9 mouse cellular contexts compared by ENCODE assay signal in genomic region chr15:89522566-89523282, GRCm38 (mm10). TPM values are rescaled to one million over a fixed set of nuclear protein-coding genes. Genes with fewer than 3 reads are reported as not detected.
DNase-seq lines count a peak whose midpoint lies in the region; ATAC-seq lines count a peak whose summit lies in the region.
"Had no signal": no experiment of that assay in that cellular context is flagged by ENCODE, and none has a peak within 500 bp of the region (broad histone marks: within the 10 kb centered on the region; RNA-seq: fewer than 3 reads in every experiment).

No protein-coding gene starts in this region.

- DNase-seq in heart, postnatal 14 days: no peak
- peak; percentile 47 to 59 for DNase-seq in cerebellum, adult 18-20 months
- DNase-seq in B cell, adult 2 months: no peak
- DNase-seq in thymus, postnatal 14 days: no peak
- DNase-seq in right cerebral cortex, postnatal 36 days (ENCODE audit: low spot score in 2 of 2): no peak

- WGBS in heart, embryonic 13.5 days: 80% methylated on average over 10 of the region's 10 CpGs
- 85% methylated on average over 10 of the region's 10 CpGs for WGBS in embryonic facial prominence, embryonic 15.5 days
- WGBS in limb, embryonic 13.5 days: 83% methylated on average over 10 of the region's 10 CpGs

- intact Hi-C loops in heart, postnatal 14 days (cut with DNase I): no loop called here

- ATAC-seq in heart, embryonic 13.5 days (ENCODE audit: extremely low read depth, insufficient number of reproducible peaks, low FRiP score, low TSS enrichment): no peak
- no peak for ATAC-seq in embryonic facial prominence, embryonic 15.5 days (ENCODE audit: insufficient number of reproducible peaks, low FRiP score, low TSS enrichment, low read depth)
- ATAC-seq in limb, embryonic 13.5 days (ENCODE audit: low FRiP score, low read depth): no peak

- H3K36me3 ChIP-seq in heart, embryonic 13.5 days: peaks cover 19% of the 10 kb centered on the region
- H3K36me3 ChIP-seq in embryonic facial prominence, embryonic 15.5 days: no peaks in the 10 kb centered on the region; the same call in 1 of the 2 replicates
- peaks cover 6% of the 10 kb centered on the region for H3K36me3 ChIP-seq in limb, embryonic 13.5 days

- peak overlapping the region; percentile 85 for H3K4me2 ChIP-seq in heart, embryonic 13.5 days
- H3K4me2 ChIP-seq in embryonic facial prominence, embryonic 15.5 days (replicated peaks): peak overlapping the region; percentile 93; the same call in 1 of the 2 replicates
- peak overlapping the region; percentile 96 for H3K4me2 ChIP-seq in limb, embryonic 13.5 days (replicated peaks)

- H3K27ac ChIP-seq in heart, embryonic 13.5 days (replicated peaks): no peak overlapping the region
- H3K27ac ChIP-seq in embryonic facial prominence, embryonic 15.5 days (replicated peaks): no peak overlapping the region
- no peak overlapping the region for H3K27ac ChIP-seq in limb, embryonic 13.5 days

- H3K9ac ChIP-seq in heart, embryonic 13.5 days: no peak overlapping the region
- no peak overlapping the region for H3K9ac ChIP-seq in embryonic facial prominence, embryonic 15.5 days
- H3K9ac ChIP-seq in limb, embryonic 13.5 days: 0 out of 2 replicates have a peak overlapping the region, but pooled peaks have one; percentile 59

- no peaks in the 10 kb centered on the region for H3K9me3 ChIP-seq in heart, embryonic 13.5 days
- H3K9me3 ChIP-seq in embryonic facial prominence, embryonic 15.5 days (replicated peaks): no peaks in the 10 kb centered on the region
- H3K9me3 ChIP-seq in limb, embryonic 13.5 days: no peaks in the 10 kb centered on the region

- 0 out of 2 replicates have a peak, but pooled peaks cover 7% of the 10 kb centered on the region for H3K4me1 ChIP-seq in heart, embryonic 13.5 days
- H3K4me1 ChIP-seq in embryonic facial prominence, embryonic 15.5 days: peaks cover 15% of the 10 kb centered on the region
- peaks cover 17% of the 10 kb centered on the region for H3K4me1 ChIP-seq in limb, embryonic 13.5 days

- peaks cover 54% of the 10 kb centered on the region for H3K27me3 ChIP-seq in heart, embryonic 13.5 days (replicated peaks)
- H3K27me3 ChIP-seq in embryonic facial prominence, embryonic 15.5 days: peaks cover 19% of the 10 kb centered on the region; the same call in 1 of the 2 replicates
- H3K27me3 ChIP-seq in limb, embryonic 13.5 days: peaks cover 37% of the 10 kb centered on the region

- H3K4me3 ChIP-seq in heart, embryonic 13.5 days: peak overlapping the region; percentile 64
- H3K4me3 ChIP-seq in embryonic facial prominence, embryonic 15.5 days (replicated peaks): peak overlapping the region; percentile 64
- peak overlapping the region; percentile 72 for H3K4me3 ChIP-seq in limb, embryonic 13.5 days

RNA-seq across cellular contexts. Expression of gene Shank3, which starts 23.3 kb away (rescaled TPM):
- 1.7 and 2.0 TPM in 2 replicates for polyA plus RNA-seq in heart, embryonic 13.5 days (2015; fragmentation: Nextera tagmentation; extraction: Ambion mirVana)
- 10 to 100 TPM; 78.7 to 83.9 TPM for total RNA-seq in heart, postnatal 14 days (2021)
- 2.3 and 3.0 TPM in 2 replicates for polyA plus RNA-seq in embryonic facial prominence, embryonic 15.5 days (2015; fragmentation: Nextera tagmentation; extraction: Ambion mirVana)
- polyA plus RNA-seq in limb, embryonic 13.5 days (2015; fragmentation: Nextera tagmentation; extraction: Ambion mirVana): 2.6 and 2.7 TPM in 2 replicates

RNA-seq across cellular contexts. Expression of gene Acr, which starts 45.4 kb away (rescaled TPM):
- polyA plus RNA-seq in heart, embryonic 13.5 days (2015; fragmentation: Nextera tagmentation; extraction: Ambion mirVana): 0.24 and 0.33 TPM in 2 replicates
- total RNA-seq in heart, postnatal 14 days (2021): under 1 TPM; 0.15 to 0.53 TPM
- 0.13 and 0.24 TPM in 2 replicates for polyA plus RNA-seq in embryonic facial prominence, embryonic 15.5 days (2015; fragmentation: Nextera tagmentation; extraction: Ambion mirVana)
- 0.17 TPM in 1 of 2 replicates, not detected in the other for polyA plus RNA-seq in limb, embryonic 13.5 days (2015; fragmentation: Nextera tagmentation; extraction: Ambion mirVana)
- total RNA-seq: adrenal gland, postnatal 36 days had no signal

RNA-seq across cellular contexts. Expression of gene Arsa, which starts 45.5 kb away (rescaled TPM):
- 15.1 and 15.3 TPM in 2 replicates for polyA plus RNA-seq in heart, embryonic 13.5 days (2015; fragmentation: Nextera tagmentation; extraction: Ambion mirVana)
- total RNA-seq in heart, postnatal 14 days (2021): 10 to 100 TPM; 13.7 to 15.5 TPM
- 27.8 and 30.1 TPM in 2 replicates for polyA plus RNA-seq in embryonic facial prominence, embryonic 15.5 days (2015; fragmentation: Nextera tagmentation; extraction: Ambion mirVana)
- 23.0 TPM in 2 replicates for polyA plus RNA-seq in limb, embryonic 13.5 days (2015; fragmentation: Nextera tagmentation; extraction: Ambion mirVana)

Comparison
In these comparisons a context has a peak if more than half of its experiments do, and no peak if none do; other contexts are left out.
1. DNase-seq: peak in cerebellum, adult 18-20 months (2 of 2); none in heart, postnatal 14 days (0 of 2), B cell, adult 2 months (0 of 2), thymus, postnatal 14 days (single experiment) and right cerebral cortex, postnatal 36 days (0 of 2).
2. Peak in every context shown above with its lines, with median percentiles within 50 percentile points of each other: H3K4me2 ChIP-seq and H3K4me3 ChIP-seq.